Mouse (Mus musculus): ENCODE results near the gene Spred2.

Spred2 gene

DNA sequence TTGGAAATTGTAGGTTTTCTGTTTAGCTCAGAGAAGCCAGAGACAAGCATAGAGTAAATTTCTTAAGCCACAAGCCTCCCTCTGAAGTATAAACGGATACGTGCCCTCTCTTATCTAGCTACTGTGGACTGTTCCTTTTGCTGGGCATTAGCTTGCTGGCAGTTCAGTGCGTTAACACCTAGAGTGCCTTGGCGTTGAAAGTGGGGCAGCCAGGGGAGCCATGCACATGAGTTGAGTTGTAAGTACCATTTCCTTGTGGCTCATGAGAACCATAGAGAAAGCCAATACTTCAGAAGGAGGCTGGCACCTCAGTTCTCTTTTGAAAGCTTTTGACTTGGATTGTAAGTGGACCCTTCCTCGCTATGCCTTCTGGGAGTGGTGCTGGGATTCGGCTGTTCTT, 58.6 kb downstream of the Spred2 start:
- DNase-seq (ENCODE audit: low read depth, low spot score), result no peak

DNA sequence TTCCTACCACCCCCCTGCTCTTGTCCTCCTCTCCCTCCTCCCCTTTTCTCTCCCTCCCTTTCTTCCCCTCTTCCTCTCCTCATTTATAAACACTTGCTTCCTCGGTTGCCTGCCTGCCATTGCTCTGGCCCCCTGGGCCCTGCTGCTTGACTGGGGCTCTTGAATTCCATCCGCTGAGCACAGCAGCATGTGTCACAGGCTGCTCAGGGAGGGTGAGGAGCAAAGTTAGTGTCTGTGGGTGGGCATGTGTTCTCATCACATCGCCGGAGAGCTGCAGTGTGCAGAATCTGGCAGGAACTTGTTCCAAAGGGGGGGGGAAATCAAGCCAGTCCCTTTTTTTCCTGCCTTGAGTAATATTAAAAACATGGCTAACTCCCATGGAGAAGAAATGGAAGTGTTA, 59.1 kb downstream of the Spred2 start:
- no peak for DNase-seq (ENCODE audit: low read depth, low spot score)

DNA sequence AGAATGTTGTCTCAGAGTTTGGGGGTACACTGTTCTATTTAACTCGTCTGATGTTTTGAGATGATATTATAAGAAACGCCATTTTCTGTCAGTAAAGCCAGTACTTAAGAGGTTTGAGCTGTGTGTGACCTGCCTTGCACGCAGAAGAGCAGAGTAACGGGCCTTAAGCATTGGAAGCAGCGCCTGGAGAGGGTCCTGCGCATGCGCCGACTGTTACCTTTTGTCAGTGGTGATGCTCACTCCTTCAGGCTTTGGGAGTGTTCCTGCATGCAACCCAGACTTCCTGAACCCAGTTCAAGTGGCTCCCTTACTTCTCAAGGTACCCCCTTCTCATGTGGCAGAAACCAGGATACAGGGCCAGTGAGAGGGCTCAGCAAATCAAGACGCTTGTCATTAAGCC, 59.9 kb downstream of the Spred2 start:
- DNase-seq (ENCODE audit: low read depth, low spot score), result no peak

DNA sequence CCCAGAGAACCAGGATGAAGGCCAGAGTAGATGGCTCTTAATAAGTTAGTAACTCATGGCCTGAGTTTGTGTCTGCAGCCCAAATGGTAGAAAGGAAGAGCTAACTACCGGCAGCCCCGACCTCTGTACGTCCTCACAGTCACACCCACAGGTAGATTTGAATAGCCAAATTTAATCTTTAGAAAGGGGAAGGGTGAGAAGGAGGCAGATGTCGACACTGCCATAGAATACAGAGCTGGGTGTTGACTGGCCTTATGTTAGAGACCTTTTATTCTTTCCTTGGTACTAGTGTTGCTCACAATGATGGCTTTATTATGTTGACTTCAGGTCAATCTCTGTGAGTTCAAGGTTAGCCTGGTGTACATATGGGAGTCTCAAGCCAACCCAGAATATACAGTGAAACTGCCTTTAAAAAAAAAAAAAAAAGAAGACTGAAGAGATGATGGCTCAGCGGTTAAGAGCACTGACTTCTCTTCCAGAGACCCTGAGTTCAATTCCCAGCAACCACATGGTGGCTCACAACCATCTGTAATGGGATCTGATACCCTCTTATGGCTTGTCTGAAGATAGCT, 61.2 kb downstream of the Spred2 start:
- no peak for DNase-seq (ENCODE audit: low read depth, low spot score)

DNA sequence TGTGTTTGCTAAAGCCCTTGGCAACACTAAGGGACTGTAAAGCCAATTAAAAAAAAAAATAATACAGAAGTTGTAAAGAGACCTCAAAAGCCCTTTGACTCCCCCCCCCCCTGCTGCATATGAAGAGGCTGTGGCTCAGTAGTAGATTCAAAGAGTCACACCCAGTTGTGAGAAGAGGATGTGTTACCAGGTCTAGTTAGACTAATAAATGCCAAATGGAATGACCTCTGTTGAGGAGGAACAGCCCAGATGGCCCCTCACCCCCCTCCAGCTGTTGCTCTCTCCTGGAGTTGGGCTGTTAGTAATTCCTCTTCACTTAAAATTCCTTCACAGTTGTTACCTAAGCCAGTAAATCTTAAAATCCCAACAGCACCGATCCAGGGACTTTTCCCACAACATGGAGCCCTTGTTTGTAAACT, 62.3 kb downstream of the Spred2 start:
- no peak for DNase-seq (ENCODE audit: low read depth, low spot score)

GRCm38 (mm10) chr11:19986871-19987755, 62.9 kb downstream of the Spred2 start:
- peak; percentile 57 for DNase-seq (ENCODE audit: low read depth, low spot score)

DNA sequence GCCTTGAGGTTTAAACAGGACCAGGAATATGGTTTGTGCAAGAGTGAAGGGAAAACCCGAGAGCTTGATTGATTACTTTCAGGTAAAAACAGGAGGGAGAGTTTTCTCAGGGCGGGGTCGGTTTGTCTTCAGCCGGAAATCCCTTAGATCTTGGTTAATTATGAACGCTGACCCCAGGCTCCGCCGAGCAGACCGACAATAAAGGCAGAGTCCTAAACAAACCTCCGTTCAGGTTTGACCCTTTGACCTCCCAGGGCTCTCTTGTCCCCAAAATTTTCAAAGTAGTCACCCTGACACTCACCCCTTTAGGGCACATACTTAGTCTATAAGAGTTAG, 63.5 kb downstream of the Spred2 start:
- no peak for DNase-seq (ENCODE audit: low read depth, low spot score)

DNA sequence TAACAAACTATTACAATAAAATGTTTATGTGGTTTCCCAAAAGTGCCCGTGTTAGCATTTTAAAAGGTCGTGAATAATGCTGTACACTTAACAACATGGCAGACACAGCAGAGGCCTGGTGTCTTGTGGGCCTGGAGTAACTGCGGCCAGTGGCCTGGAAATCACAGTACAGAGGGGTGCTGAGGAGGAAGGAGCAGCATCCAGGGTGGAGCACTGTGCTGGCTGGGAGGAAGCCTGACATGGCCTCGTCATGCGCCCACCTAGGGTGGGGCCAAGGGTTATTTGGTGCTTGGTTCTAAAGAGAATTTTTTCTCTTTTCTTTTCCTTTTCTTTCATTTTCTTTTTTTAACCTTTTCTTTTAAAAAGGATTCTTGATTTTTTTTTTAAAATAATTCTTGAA, 64.0 kb downstream of the Spred2 start:
- no peak for DNase-seq (ENCODE audit: low read depth, low spot score)

- no peak for DNase-seq (ENCODE audit: low read depth, low spot score)
These were observed 64.5 kb downstream of the Spred2 start for GRCm38 (mm10) chr11:19988631-19989030.

GRCm38 (mm10) chr11:19989141-19989910, 65.2 kb downstream of the Spred2 start:
- peak; percentile 58 for DNase-seq (ENCODE audit: low read depth, low spot score)

- no peak for DNase-seq (ENCODE audit: low read depth, low spot score)
These were observed 66.6 kb downstream of the Spred2 start for GRCm38 (mm10) chr11:19990731-19991130.

DNA sequence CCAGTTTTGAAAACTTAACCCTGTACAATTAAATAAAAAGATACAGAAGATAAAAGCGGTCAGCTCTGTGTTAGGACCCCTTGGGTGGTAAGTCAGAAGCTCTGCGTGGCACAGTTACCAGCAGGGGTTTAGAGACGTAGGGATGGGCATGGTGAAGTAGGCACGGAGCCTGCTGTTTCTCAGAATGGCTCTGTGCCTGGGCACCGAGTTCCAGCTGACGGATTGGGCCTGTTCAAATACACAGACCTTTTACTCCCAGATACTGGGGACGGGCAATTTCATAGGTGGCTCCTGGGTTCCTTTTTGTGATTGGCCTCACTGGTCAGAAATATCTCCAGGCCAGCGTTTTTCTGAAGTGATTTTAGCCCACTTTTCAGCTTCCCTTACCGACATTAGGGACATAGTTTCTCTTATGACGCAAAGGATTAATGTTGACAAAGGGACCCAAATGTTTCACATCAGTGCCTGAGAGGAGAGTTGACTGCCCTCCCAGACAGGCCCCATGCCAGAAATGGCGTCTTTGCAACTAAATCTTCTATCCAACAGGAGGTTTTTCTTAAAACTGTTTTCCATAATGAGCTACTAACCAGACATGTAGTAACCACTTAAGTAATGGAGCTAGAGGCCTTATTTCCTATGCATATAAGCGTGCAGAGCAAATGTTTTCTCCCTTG, 67.3 kb downstream of the Spred2 start:
- no peak for DNase-seq (ENCODE audit: low read depth, low spot score)

DNA sequence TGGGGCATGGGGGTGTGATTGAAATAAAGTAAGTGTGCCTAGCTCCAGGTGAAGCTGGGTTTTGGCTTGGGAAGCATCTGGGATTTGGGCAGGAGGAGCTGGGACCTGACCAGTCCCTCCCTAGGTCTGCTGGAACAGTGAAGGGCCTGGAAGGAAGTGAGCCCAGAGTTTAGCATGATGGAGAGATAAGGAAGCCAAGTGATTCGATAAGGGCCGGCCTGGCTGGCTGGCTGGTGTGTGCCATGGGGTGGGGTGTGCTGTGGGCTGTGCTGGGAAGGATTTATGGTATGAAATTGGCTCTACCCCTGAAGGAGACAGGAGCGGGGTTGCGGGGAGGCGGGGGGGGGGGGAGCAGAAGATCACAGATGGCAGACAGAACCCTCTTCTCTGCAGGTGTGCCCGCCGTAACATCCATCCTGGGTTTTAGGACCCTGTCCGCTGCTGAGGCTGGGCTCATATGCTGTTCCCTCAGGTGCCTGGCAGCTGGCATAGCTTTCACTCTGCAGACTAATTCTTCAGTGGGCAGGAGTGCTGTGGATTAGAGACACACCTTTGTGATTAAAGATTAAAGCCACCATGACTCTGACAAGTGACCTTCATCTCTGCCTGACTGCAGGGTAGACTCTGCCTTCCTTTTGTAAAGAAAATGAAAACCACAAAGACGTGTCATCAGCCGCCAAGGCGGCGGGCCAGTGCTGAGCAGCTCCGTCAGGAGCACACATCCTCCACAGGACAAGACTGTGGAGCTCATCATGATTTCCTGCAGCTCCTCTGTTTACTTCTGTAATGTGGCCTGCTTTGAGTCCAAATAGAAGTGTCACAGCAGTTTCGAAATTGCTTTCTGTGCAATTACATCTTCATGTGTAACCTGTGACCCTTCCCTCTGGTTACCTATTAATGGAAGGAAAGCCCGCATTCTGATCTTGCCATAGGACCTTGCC, 68.4 kb downstream of the Spred2 start:
- DNase-seq (ENCODE audit: low read depth, low spot score), result peak; percentile 72

DNA sequence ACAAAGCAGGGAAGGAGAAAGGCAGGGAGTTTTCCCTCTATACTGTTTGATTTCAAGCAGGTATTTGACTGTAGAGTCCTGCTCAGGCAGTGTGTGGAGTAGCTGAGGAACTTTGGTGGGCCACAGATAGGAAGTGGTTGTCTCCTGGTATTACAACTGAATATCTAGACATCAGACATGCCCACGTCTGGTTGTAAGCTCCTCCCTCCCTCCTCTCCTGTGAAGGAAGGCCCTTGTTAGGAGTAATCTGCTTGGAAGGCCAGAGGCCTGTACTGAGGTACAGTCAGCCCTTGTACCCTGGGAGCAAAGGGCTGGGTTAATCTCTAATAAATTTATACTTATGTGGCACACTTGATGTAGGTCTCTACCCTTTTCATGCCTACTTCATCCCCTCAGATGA, 69.6 kb downstream of the Spred2 start:
- peak; percentile 40 for DNase-seq (ENCODE audit: low read depth, low spot score)

- no peak for DNase-seq (ENCODE audit: low read depth, low spot score)
These were observed 70.2 kb downstream of the Spred2 start for GRCm38 (mm10) chr11:19994262-19994790.

- DNase-seq (ENCODE audit: low read depth, low spot score), result no peak
These were observed 73.8 kb downstream of the Spred2 start for GRCm38 (mm10) chr11:19997940-19998339.

GRCm38 (mm10) chr11:20002883-20003282, 78.7 kb downstream of the Spred2 start:
- no peak for DNase-seq (ENCODE audit: low read depth, low spot score)

GRCm38 (mm10) chr11:20007701-20008100, 83.5 kb downstream of the Spred2 start:
- no peak for DNase-seq (ENCODE audit: low read depth, low spot score)

DNA sequence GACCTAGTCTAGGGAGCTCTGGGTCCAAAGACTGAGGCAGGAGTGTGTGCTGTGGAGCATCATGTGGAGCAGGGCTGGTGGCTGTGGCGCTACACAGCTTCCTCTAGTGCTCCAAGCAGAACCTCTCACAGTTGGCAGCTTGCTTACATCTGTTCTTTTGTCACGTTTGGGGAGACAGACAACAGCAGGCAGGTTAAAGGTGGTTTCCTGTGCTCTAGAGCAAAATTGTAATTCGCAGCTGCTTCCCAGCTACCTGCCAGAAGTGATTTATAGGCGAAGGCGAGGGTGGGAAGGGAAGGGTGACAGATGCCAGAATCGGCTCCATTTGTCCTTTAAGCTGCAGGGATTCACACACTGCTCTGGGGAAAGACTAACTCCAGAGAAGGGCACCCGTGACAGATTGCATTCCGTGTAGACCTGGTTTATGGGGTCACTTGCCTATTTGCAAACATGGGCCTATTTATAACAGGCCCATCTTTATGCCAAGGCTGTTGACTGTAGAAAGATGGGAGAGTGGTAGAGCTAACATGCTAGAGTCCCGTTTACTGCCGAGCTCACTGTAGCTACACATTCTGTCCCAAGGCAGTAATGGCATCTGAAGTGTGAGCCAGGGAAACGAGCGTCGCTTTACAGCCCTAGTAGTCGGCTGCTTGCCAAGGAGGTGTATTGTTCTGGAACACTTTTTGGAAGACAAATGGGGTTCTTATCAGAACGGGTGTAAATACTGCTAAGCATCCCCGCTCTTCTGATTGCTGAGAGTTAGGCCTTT, 87.2 kb downstream of the Spred2 start:
- no peak for DNase-seq (ENCODE audit: low read depth, low spot score)

DNA sequence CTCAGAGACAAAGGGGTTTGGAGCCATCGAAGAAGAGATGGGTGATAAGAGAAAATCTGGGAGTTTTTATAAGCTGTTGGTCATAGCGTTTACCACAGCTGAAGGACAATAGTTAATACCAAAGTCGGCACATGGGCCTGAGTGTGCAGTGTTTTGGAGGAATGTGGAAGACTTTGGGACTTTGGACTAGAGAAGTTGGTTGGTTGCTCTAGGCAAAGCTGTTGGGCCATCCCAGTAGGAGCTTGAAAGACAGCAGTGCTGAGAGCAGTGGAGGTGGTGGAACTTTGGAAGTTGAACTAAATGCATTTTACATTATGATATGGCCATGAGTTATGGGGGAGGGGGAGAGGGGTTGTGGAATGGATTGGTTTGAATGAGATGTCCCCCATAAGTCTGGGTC, 89.2 kb downstream of the Spred2 start:
- DNase-seq (ENCODE audit: low read depth, low spot score), result no peak

Measured in CD4-positive helper T cell, adult 2 months (primary cell).